Mouse (Mus musculus) cerebellum, adult 11 months (tissue): ENCODE measurements around the gene Ntng2.

ENCODE experiments used
- DNase-seq: peaks from one replicate; pipeline ENCODE4 v3.0.0; 2022

Ntng2 gene

GRCm38 (mm10) chr2:29252599-29253204, at the start of gene Ntng2:
Gene Ntng2, minus strand, starts transcription at chr2:29253005.
- no peak for DNase-seq

GRCm38 (mm10) chr2:29295557-29295956, 42.8 kb upstream of the Ntng2 start:
- no peak for DNase-seq

GRCm38 (mm10) chr2:29287651-29288050, 34.8 kb upstream of the Ntng2 start:
- DNase-seq: no peak

- DNase-seq: no peak
These were observed 24.9 kb upstream of the Ntng2 start for GRCm38 (mm10) chr2:29277703-29278121.

GRCm38 (mm10) chr2:29271803-29272518, 19.2 kb upstream of the Ntng2 start:
- DNase-seq: no peak

GRCm38 (mm10) chr2:29271098-29271497, 18.3 kb upstream of the Ntng2 start:
- DNase-seq: no peak

GRCm38 (mm10) chr2:29266810-29267209, 14.0 kb upstream of the Ntng2 start:
- DNase-seq: no peak

- DNase-seq: no peak
These were observed 9.7 kb upstream of the Ntng2 start for GRCm38 (mm10) chr2:29262436-29262915.

GRCm38 (mm10) chr2:29261126-29261525, 8.3 kb upstream of the Ntng2 start:
- no peak for DNase-seq

GRCm38 (mm10) chr2:29253205-29253865, 530 bp upstream of the Ntng2 start:
- no peak for DNase-seq

GRCm38 (mm10) chr2:29252059-29252598, 676 bp downstream of the Ntng2 start:
- no peak for DNase-seq

- no peak for DNase-seq
These were observed 1.4 kb downstream of the Ntng2 start for GRCm38 (mm10) chr2:29251095-29252058.

- DNase-seq: no peak
These were observed 2.3 kb downstream of the Ntng2 start for GRCm38 (mm10) chr2:29250263-29251094.

- DNase-seq: no peak
These were observed 3.0 kb downstream of the Ntng2 start for GRCm38 (mm10) chr2:29249852-29250251.

GRCm38 (mm10) chr2:29248551-29248950, 4.3 kb downstream of the Ntng2 start:
- no peak for DNase-seq

- DNase-seq: no peak
These were observed 5.4 kb downstream of the Ntng2 start for GRCm38 (mm10) chr2:29247386-29247785.

GRCm38 (mm10) chr2:29246891-29247290, 5.9 kb downstream of the Ntng2 start:
- DNase-seq: no peak

- DNase-seq: no peak
These were observed 6.5 kb downstream of the Ntng2 start for GRCm38 (mm10) chr2:29246275-29246674.

GRCm38 (mm10) chr2:29245341-29245779, 7.4 kb downstream of the Ntng2 start:
- no peak for DNase-seq

GRCm38 (mm10) chr2:29239329-29239728, 13.5 kb downstream of the Ntng2 start:
- no peak for DNase-seq

- peak; percentile 86 for DNase-seq
These were observed 15.2 kb downstream of the Ntng2 start for GRCm38 (mm10) chr2:29237623-29238022.
